Mouse (Mus musculus) left cerebral cortex, postnatal 10 days (tissue): ENCODE data around the gene Vps50. TPM values are rescaled to one million over a fixed set of nuclear protein-coding genes. Genes with fewer than 3 reads are reported as not detected.
"Not testable (repeated sequence)": the region's sequence is repeated elsewhere in the genome, so short reads cannot be mapped to it uniquely, and the experiment has no call there.

ENCODE experiments used
- DNase-seq, 2 experiments: peaks; one replicate each; pipeline ENCODE4 v3.0.0; 2021 to 2022; ENCODE audit warnings: low spot score in 2 of 2, mixed read lengths in 1 of 2; ENCODE audit errors: extremely low spot score in 1 of 2
- intact Hi-C: fragments of 180-260 bp; cut with DNase I; formaldehyde crosslinking; loops from one replicate; pipeline ENCODE4 v1.15.1; 2025
- total RNA-seq, 2 experiments: library from RNA; stranded (reverse); gene quantifications; 2 replicates each; pipeline ENCODE4 v1.2.3; 2021

The Vps50 gene
- total RNA-seq, 2 experiments from 2014 or later: 60.1 to 61.9 TPM

GRCm38 (mm10) chr6:3511612-3512011, 13.4 kb downstream of the Vps50 start:
- DNase-seq: no peak
- intact Hi-C loops: loop anchor here (5.0 to 10.0 kb wide), 4 partner anchors 1233 to 1891 kb away; partner anchors contain the start of genes Asb4, Peg10 and Sgce

DNA sequence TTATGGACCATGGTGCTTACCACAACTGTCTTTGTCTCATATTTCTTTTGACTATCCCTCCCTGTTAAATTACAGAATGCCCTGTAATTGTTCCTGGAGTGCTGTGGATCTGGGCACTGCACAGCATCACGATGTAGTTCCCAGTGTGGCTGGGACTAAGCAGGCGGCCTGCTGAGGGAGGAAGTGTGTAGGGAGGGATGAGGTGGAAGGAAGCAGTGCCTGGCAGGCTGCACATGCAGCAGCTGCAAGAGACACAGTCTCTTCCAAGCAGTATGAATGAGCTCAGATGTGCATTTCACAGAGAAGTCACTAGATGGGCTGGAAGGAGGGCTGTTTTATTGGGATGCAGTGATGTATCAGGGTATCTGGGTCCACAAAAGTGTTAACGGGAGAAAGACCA, 14.4 kb downstream of the Vps50 start:
- DNase-seq: peak; percentile 35 to 46
- intact Hi-C loops: loop anchor here (5.0 to 10.0 kb wide), 4 partner anchors 1232 to 1890 kb away; partner anchors contain the start of genes Asb4, Peg10 and Sgce

- DNase-seq: no peak
- intact Hi-C loops: no loop called here
Measured at GRCm38 (mm10) chr6:3528198-3528597, 30.0 kb downstream of the Vps50 start.

DNA sequence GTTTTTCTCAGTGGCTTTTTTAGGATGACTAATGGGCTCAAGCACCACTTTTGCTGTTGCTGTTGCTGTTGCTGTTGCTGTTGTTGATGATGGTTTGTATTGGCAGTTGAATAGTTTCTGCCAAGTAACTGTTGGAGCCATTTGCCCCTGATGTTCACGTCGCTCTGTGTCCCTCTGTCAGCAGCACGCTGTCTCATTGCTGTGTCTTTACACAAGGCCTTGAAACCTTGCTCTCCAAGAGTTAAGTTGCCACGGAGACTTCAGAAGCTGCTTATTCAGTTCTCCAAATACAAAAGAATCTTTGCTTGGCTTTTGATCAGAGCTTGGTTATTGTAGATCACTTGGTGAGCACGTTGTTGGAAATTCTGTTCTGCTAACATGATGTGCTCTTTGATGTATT, 33.3 kb downstream of the Vps50 start:
- DNase-seq: no peak
- intact Hi-C loops: no loop called here

DNA sequence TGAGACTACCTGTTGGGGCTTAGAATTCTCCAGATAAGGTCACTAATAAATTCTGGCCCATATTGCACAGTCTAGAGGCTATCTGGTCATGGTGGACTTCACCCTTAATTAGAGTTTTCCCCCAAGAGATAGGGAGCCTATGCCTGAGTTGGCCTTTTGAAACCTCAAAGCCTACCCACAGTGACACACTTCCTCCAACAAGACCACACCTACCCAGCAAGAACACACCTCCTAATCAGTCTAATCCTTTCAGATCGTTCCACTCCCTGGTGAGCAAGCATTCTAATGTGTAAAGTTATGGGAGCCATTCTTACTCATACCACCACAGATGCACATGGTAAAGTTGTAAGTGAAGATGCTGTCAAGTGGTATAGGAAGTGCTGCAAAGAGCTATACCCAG, 37.9 kb downstream of the Vps50 start:
- intact Hi-C loops: no loop called here
- DNase-seq: no peak

DNA sequence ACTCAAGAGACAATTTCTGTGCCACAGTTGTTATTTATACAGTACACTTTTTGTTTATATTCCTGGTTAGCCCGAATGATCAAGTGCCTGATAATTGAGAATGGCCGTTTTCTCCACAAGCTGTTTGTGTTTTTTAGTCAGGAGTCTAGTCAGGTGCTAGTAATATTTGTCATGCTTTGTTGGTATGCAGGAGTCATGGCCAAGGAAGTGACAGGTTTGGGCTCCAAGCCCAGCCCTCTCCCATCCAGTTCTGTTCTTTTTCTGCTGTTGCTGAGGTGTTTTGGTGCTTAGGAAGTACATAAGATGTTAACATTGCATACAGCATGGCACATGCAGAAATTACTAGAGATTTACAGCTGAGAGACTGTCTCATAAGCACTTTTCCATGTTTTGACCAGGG, 41.3 kb downstream of the Vps50 start:
- DNase-seq: no peak
- intact Hi-C loops: no loop called here

DNA sequence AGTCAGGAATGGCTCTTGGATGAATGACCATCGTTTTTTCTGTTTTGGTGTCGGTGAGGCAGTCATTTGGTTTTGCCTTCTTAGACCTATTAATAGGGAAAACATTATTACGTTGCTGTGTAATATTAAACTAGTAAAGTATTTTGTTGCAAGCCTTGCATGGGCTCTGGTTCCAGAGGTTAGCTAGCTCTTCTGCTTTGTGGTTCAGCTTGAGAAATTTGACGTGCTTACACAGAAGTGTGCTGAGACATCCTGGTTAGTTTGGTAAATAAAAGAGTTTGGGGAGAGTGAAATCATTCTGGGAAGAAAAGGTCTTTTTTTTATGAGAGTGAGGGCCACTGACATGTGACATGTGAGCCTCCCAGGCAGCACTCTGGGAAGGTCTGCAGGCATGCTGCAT, 45.7 kb downstream of the Vps50 start:
- intact Hi-C loops: no loop called here
- no peak for DNase-seq

- intact Hi-C loops: no loop called here
- DNase-seq: no peak
Measured at GRCm38 (mm10) chr6:3544970-3545369, 46.8 kb downstream of the Vps50 start.

DNA sequence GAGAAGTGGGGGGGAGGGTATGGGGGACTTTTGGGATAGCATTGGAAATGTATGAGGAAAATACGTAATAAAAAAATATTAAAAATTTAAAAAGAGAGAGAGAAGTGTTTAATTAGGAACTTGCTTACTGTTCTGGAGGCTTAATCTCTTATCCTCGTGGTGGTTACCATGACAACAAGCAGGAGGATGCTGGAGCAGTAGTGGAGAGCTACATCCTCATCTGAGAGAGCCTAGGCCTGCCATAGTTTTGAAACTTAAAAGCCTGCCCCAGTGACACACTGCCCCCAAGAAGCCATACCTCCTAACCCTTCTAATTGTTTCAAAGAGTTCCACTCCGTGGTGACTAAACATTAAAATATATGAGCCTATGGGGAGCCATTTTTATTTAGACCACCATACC, 50.8 kb downstream of the Vps50 start:
- DNase-seq: no peak

DNA sequence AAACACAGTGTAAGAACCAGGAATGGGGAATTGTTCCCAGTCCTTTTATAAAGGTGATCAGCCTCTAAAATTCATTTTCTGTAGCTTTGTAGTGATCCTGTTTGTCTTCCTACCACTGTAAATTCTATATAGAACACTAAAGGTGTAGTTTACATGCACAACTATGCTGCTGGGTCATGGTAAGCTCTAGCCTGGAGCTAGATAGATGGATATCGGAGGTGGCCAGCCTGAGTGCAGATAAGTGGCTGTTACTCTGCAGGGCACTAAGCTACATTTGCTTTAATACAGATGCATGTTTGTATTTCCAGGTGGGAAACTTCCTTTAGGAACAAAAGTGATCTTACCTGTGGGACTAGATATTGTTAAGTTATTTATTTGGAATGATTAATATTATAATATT, 51.8 kb downstream of the Vps50 start:
- intact Hi-C loops: no loop called here
- DNase-seq: no peak

More for the DNA sequence above, 50.8 kb downstream of the Vps50 start:
- intact Hi-C loops: no loop called here

DNA sequence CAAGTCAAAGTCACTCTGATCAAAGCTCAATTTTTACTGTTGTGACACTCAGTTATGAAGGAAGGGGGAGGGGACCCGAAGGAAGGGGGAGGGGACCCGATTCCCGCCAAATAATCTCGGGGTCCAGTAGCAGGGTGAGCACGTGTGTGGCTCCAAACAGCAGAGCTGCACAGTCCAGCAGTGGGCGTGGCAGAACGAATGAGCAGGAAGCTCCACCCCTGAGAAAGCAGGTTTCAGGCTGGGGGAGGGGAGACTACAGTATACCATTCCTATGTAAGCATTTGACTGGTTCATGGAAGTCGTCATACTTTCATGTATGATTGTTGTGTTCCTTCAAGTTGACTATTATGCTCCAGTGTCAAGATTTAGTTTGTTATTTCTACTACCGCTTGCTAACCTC, 54.5 kb downstream of the Vps50 start:
- DNase-seq, intact Hi-C loops: not testable (repeated sequence)

GRCm38 (mm10) chr6:3557177-3557576, 59.0 kb downstream of the Vps50 start:
- intact Hi-C loops: no loop called here
- DNase-seq: no peak

GRCm38 (mm10) chr6:3560009-3560408, 61.8 kb downstream of the Vps50 start:
- intact Hi-C loops: no loop called here
- DNase-seq: no peak

- intact Hi-C loops: no loop called here
- no peak for DNase-seq
Measured at GRCm38 (mm10) chr6:3562301-3562700, 64.1 kb downstream of the Vps50 start.

DNA sequence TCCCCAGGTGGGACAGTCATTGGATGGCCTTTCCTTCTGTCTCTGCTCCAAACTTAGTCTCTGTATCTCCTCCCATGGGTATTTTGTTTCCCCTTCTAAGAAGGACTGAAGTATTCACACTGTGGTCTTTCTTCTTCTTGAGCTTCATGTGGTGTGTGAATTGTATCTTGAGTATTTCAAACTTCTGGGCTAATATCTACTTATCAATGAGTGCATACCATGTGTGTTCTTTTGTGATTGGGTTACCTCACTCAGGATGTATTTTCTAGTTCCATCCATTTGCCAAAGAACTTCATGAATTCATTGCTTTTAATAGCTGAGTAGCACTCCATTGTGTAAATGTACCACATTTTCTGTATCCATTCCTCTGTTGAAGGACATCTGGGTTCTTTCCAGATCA, 65.9 kb downstream of the Vps50 start:
- DNase-seq, intact Hi-C loops: not testable (repeated sequence)

- DNase-seq: no peak
- intact Hi-C loops: no loop called here
Measured at GRCm38 (mm10) chr6:3565005-3565404, 66.8 kb downstream of the Vps50 start.

DNA sequence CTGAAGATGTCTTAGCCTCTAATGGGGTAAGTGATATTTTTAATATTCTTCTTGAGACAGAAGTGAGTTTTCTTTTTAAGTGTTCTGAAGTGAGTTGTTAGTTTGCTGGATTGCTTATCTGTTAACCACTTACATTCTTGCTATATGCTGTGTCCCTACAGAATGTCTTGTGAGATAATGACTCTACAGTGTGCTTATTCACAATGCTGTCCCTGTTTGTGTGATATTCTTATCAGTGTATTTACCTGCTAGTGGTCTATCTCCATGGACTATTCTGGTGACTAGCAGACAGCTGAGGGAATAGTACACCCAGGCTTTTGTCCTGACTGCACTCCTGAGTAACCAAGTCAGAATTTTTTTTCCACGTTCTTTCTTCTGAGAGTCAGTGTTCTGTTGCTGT, 67.5 kb downstream of the Vps50 start:
- DNase-seq: no peak
- intact Hi-C loops: no loop called here

- DNase-seq: peak in 1 of 2 experiments; percentile 24
- intact Hi-C loops: no loop called here
Measured at GRCm38 (mm10) chr6:3567071-3567610, 69.0 kb downstream of the Vps50 start.

- no peak for DNase-seq
Measured at GRCm38 (mm10) chr6:3572221-3572815, 74.1 kb downstream of the Vps50 start.

DNA sequence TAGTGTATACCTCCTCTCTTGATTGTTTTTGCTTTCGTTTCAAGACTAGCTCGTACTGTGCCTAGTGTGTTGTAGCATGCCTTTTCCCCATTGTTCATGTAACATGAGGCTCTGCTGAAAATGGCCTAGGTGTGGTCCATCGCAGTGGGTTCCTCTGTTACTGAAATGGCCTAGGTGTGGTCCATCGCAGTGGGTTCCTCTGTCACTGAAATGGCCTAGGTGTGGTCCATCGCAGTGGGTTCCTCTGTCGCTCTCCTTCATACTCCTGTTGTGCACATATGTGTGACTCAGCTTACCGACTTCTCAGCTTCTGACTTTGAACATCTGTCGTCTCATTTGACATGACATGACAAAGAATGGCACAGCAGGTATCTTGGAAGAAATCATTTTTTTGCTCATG, 75.6 kb downstream of the Vps50 start:
- DNase-seq: no peak
- intact Hi-C loops: no loop called here

More at GRCm38 (mm10) chr6:3572221-3572815, 74.1 kb downstream of the Vps50 start:
- intact Hi-C loops: no loop called here

DNA sequence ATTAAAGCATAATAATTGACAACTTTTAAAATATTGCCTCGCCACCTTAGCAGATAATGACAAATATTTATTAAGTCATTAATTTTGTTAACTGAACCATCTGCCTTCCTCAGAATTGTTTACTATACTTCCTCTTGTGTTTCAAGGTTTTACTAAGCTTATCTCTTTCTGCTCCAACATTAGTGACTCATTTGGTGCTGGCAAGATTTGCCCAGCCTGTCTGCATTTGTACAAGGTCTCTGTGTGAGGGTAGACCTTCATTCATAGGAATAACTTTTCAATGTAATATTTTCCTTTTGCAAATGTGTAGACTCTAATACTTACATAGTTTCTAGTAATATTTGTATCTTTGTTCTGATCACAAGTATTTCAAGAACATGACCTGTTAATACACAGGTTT, 87.2 kb downstream of the Vps50 start:
- no peak for DNase-seq
- intact Hi-C loops: no loop called here
